Mouse (Mus musculus): ENCODE data around the gene Papln. TPM values are rescaled to one million over a fixed set of nuclear protein-coding genes. Genes with fewer than 3 reads are reported as not detected.

The Papln gene
- polyA plus RNA-seq, 1 experiment from 2014 or later, result 1.4 TPM

GRCm38 (mm10) chr12:83790749-83791148, 27.3 kb downstream of the Papln start:
- ATAC-seq (ENCODE audit: insufficient number of reproducible peaks, insufficient read depth, low FRiP score, low read depth), result no peak
- Histone ChIP-seq H3K27ac (ENCODE audit: low read length) (no peak overlapping the region), H3K4me3 (ENCODE audit: low read depth, low read length) (no peak overlapping the region), H3K4me2 (replicated peaks; ENCODE audit: low read depth, low read length) (no peak overlapping the region), H3K27me3 (ENCODE audit: control insufficient read depth, insufficient read depth, low read length) (no peaks in the 10 kb centered on the region), H3K9ac (replicated peaks; ENCODE audit: low read depth, low read length) (no peak overlapping the region), H3K9me3 (ENCODE audit: control insufficient read depth, low read depth, low read length) (no peaks in the 10 kb centered on the region), H3K4me1 (ENCODE audit: control insufficient read depth, insufficient read depth, low read length) (no peaks in the 10 kb centered on the region), H3K36me3 (ENCODE audit: control insufficient read depth, insufficient read depth, low read length) (peaks cover 14% of the 10 kb centered on the region)
- 68% methylated on average over 4 of the region's 4 CpGs for WGBS

DNA sequence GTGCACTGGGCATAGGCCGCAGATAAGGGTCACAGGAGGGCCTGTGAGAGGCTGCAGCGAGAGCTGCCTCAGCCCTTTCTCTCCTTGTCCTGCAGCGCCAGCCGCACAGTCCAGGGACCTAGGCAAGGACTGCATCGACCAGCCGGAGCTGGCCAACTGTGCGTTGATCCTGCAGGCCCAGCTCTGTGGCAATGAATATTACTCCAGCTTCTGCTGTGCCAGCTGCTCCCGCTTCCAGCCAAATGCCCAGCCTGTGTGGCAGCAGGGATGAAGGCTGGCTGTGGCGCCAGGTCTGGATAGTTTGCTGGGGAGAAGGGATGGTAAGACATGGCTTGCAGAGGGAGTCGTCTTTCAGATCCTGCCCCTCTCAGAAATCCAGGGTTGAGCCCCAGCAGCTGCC, 28.3 kb downstream of the Papln start:
- H3K36me3 ChIP-seq (ENCODE audit: control insufficient read depth, insufficient read depth, low read length), result peaks cover 20% of the 10 kb centered on the region
- H3K4me2 ChIP-seq (replicated peaks; ENCODE audit: low read depth, low read length), result no peak overlapping the region
- no peak overlapping the region for H3K27ac ChIP-seq (ENCODE audit: low read length)
- H3K27me3 ChIP-seq (ENCODE audit: control insufficient read depth, insufficient read depth, low read length), result no peaks in the 10 kb centered on the region
- 93% methylated on average over 10 of the region's 10 CpGs for WGBS
- H3K4me3 ChIP-seq (ENCODE audit: low read depth, low read length), result no peak overlapping the region
- no peaks in the 10 kb centered on the region for H3K9me3 ChIP-seq (ENCODE audit: control insufficient read depth, low read depth, low read length)
- ATAC-seq (ENCODE audit: insufficient number of reproducible peaks, insufficient read depth, low FRiP score, low read depth), result no peak
- H3K4me1 ChIP-seq (ENCODE audit: control insufficient read depth, insufficient read depth, low read length), result no peaks in the 10 kb centered on the region
- H3K9ac ChIP-seq (replicated peaks; ENCODE audit: low read depth, low read length), result no peak overlapping the region

GRCm38 (mm10) chr12:83792706-83793410, 29.4 kb downstream of the Papln start:
- WGBS, result 65% methylated on average over 10 of the region's 10 CpGs
- Histone ChIP-seq H3K27me3 (ENCODE audit: control insufficient read depth, insufficient read depth, low read length) (no peaks in the 10 kb centered on the region), H3K27ac (ENCODE audit: low read length) (no peak overlapping the region), H3K4me2 (replicated peaks; ENCODE audit: low read depth, low read length) (no peak overlapping the region), H3K9ac (replicated peaks; ENCODE audit: low read depth, low read length) (no peak overlapping the region), H3K36me3 (ENCODE audit: control insufficient read depth, insufficient read depth, low read length) (peaks cover 26% of the 10 kb centered on the region), H3K4me3 (ENCODE audit: low read depth, low read length) (no peak overlapping the region), H3K4me1 (ENCODE audit: control insufficient read depth, insufficient read depth, low read length) (no peaks in the 10 kb centered on the region), H3K9me3 (ENCODE audit: control insufficient read depth, low read depth, low read length) (no peaks in the 10 kb centered on the region)
- ATAC-seq (ENCODE audit: insufficient number of reproducible peaks, insufficient read depth, low FRiP score, low read depth), result no peak

- Histone ChIP-seq H3K4me2 (replicated peaks; ENCODE audit: low read depth, low read length) (no peak overlapping the region), H3K4me1 (ENCODE audit: control insufficient read depth, insufficient read depth, low read length) (no peaks in the 10 kb centered on the region), H3K27ac (ENCODE audit: low read length) (no peak overlapping the region), H3K9me3 (ENCODE audit: control insufficient read depth, low read depth, low read length) (no peaks in the 10 kb centered on the region), H3K4me3 (ENCODE audit: low read depth, low read length) (no peak overlapping the region), H3K9ac (replicated peaks; ENCODE audit: low read depth, low read length) (no peak overlapping the region), H3K27me3 (ENCODE audit: control insufficient read depth, insufficient read depth, low read length) (no peaks in the 10 kb centered on the region), H3K36me3 (ENCODE audit: control insufficient read depth, insufficient read depth, low read length) (peaks cover 41% of the 10 kb centered on the region)
- WGBS, result 42% methylated on average over 2 of the region's 2 CpGs
- ATAC-seq (ENCODE audit: insufficient number of reproducible peaks, insufficient read depth, low FRiP score, low read depth), result no peak
Observed at GRCm38 (mm10) chr12:83795051-83795450, 31.6 kb downstream of the Papln start.

DNA sequence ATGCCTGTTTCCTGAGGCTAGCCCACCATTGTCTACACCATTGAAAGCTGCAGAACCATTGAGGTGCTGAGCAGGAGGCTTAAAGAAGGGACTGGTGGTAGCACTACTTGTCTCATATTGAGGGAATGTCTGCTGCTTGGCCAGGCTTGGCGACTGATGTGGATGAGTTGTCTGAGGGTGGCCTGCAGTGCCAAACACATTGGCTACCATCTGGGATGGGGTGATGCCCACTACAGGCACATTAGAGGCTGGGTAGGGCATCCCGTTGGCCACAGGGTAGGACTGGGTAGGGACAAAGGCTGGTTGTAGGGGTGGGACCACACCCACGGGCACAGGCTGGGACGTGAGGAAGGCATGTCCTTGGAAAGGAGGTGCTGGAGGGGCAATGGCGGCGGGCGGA, 32.2 kb downstream of the Papln start:
- Histone ChIP-seq H3K27me3 (ENCODE audit: control insufficient read depth, insufficient read depth, low read length) (no peaks in the 10 kb centered on the region), H3K36me3 (ENCODE audit: control insufficient read depth, insufficient read depth, low read length) (peaks cover 41% of the 10 kb centered on the region), H3K9me3 (ENCODE audit: control insufficient read depth, low read depth, low read length) (no peaks in the 10 kb centered on the region), H3K4me1 (ENCODE audit: control insufficient read depth, insufficient read depth, low read length) (no peaks in the 10 kb centered on the region), H3K27ac (ENCODE audit: low read length) (0 out of 2 replicates have a peak overlapping the region, but pooled peaks have one; percentile 21), H3K4me3 (ENCODE audit: low read depth, low read length) (no peak overlapping the region), H3K4me2 (replicated peaks; ENCODE audit: low read depth, low read length) (no peak overlapping the region), H3K9ac (replicated peaks; ENCODE audit: low read depth, low read length) (no peak overlapping the region)
- no peak for ATAC-seq (ENCODE audit: insufficient number of reproducible peaks, insufficient read depth, low FRiP score, low read depth)
- WGBS, result 84% methylated on average over 7 of the region's 7 CpGs

DNA sequence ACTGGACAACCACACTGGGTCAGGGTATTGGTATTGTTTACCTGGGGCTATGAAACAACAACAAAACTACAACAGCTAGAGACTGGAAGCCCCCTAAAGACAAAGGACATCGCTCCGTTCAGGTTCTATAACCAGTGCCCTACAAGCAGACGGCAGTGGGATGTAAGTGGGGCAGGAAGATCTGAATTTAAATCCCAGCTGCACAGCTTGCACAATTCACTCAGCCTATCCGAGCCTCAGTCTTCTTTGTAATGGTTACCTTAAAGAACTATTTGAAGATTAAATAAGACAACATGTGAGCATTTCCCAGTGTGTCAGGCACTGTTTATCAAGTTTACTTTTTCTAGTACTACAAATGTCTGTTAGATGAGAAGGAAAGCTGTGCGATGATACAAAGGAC, 34.9 kb downstream of the Papln start:
- WGBS, result 96% methylated on average over 5 of the region's 5 CpGs
- Histone ChIP-seq H3K27ac (ENCODE audit: low read length) (no peak overlapping the region), H3K4me1 (ENCODE audit: control insufficient read depth, insufficient read depth, low read length) (no peaks in the 10 kb centered on the region), H3K9me3 (ENCODE audit: control insufficient read depth, low read depth, low read length) (no peaks in the 10 kb centered on the region), H3K4me3 (ENCODE audit: low read depth, low read length) (no peak overlapping the region), H3K4me2 (replicated peaks; ENCODE audit: low read depth, low read length) (no peak overlapping the region), H3K27me3 (ENCODE audit: control insufficient read depth, insufficient read depth, low read length) (no peaks in the 10 kb centered on the region), H3K36me3 (ENCODE audit: control insufficient read depth, insufficient read depth, low read length) (peaks cover 35% of the 10 kb centered on the region), H3K9ac (replicated peaks; ENCODE audit: low read depth, low read length) (no peak overlapping the region)
- no peak for ATAC-seq (ENCODE audit: insufficient number of reproducible peaks, insufficient read depth, low FRiP score, low read depth)

GRCm38 (mm10) chr12:83800943-83801342, 37.5 kb downstream of the Papln start:
- Histone ChIP-seq H3K36me3 (ENCODE audit: control insufficient read depth, insufficient read depth, low read length) (peaks cover 46% of the 10 kb centered on the region), H3K4me3 (ENCODE audit: low read depth, low read length) (no peak overlapping the region), H3K9ac (replicated peaks; ENCODE audit: low read depth, low read length) (no peak overlapping the region), H3K27me3 (ENCODE audit: control insufficient read depth, insufficient read depth, low read length) (no peaks in the 10 kb centered on the region), H3K9me3 (ENCODE audit: control insufficient read depth, low read depth, low read length) (no peaks in the 10 kb centered on the region; the same call in 1 of the 2 replicates), H3K27ac (ENCODE audit: low read length) (no peak overlapping the region), H3K4me1 (ENCODE audit: control insufficient read depth, insufficient read depth, low read length) (no peaks in the 10 kb centered on the region), H3K4me2 (replicated peaks; ENCODE audit: low read depth, low read length) (no peak overlapping the region)
- 65% methylated on average over 9 of the region's 9 CpGs for WGBS
- ATAC-seq (ENCODE audit: insufficient number of reproducible peaks, insufficient read depth, low FRiP score, low read depth), result no peak

DNA sequence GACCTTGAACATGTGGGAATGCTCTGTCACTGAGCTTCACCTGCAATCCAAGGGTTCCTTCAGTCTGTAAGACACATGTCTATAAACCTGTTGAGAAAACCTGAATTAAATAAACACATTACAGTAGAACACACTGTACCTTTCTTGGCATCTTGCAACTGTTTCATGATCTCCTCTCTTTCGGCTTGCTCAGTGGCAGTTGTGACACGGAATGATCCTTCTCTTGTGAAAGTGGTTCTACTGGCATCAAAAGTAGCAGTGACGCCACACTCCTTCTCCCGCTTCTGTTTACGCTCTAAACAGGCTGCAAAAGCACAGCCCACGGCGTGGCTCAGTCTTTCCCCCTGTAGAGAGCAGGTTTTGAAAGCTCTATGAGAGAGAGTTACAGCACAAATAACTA, 40.2 kb downstream of the Papln start:
- Histone ChIP-seq H3K27me3 (ENCODE audit: control insufficient read depth, insufficient read depth, low read length) (no peaks in the 10 kb centered on the region), H3K4me1 (ENCODE audit: control insufficient read depth, insufficient read depth, low read length) (no peaks in the 10 kb centered on the region), H3K9ac (replicated peaks; ENCODE audit: low read depth, low read length) (no peak overlapping the region), H3K27ac (ENCODE audit: low read length) (no peak overlapping the region), H3K9me3 (ENCODE audit: control insufficient read depth, low read depth, low read length) (no peaks in the 10 kb centered on the region; the same call in 1 of the 2 replicates), H3K4me2 (replicated peaks; ENCODE audit: low read depth, low read length) (no peak overlapping the region), H3K4me3 (ENCODE audit: low read depth, low read length) (no peak overlapping the region), H3K36me3 (ENCODE audit: control insufficient read depth, insufficient read depth, low read length) (peaks cover 53% of the 10 kb centered on the region)
- no peak for ATAC-seq (ENCODE audit: insufficient number of reproducible peaks, insufficient read depth, low FRiP score, low read depth)
- 95% methylated on average over 7 of the region's 7 CpGs for WGBS

DNA sequence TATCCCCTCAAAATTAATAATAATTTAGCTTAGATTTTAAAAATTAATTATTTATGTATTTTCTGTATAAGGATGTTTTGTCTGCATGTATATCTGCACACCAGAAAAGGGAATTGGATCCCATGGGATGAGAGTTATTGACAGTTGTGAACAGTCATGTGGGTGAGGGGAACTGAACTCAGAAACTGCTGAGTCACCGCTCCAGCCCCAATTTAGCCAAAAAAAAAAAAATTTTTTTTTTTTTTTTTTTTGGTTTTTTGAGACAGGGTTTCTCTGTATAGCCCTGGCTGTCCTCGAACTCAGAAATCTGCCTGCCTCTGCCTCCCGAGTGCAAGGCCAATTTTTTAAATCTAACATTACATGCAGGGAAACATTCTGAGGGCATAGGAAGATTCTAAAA, 48.5 kb downstream of the Papln start:
- 94% methylated on average over 3 of the region's 3 CpGs for WGBS
- H3K4me3 ChIP-seq (ENCODE audit: low read depth, low read length), result no peak overlapping the region

More for the DNA sequence above, 48.5 kb downstream of the Papln start:
- peaks cover 18% of the 10 kb centered on the region; the same call in 1 of the 2 replicates for H3K36me3 ChIP-seq (ENCODE audit: control insufficient read depth, insufficient read depth, low read length)
- no peaks in the 10 kb centered on the region for H3K27me3 ChIP-seq (ENCODE audit: control insufficient read depth, insufficient read depth, low read length)
- ATAC-seq (ENCODE audit: insufficient number of reproducible peaks, insufficient read depth, low FRiP score, low read depth), result no peak
- H3K27ac ChIP-seq (ENCODE audit: low read length), result no peak overlapping the region
- H3K4me1 ChIP-seq (ENCODE audit: control insufficient read depth, insufficient read depth, low read length), result no peaks in the 10 kb centered on the region
- no peaks in the 10 kb centered on the region for H3K9me3 ChIP-seq (ENCODE audit: control insufficient read depth, low read depth, low read length)
- H3K4me2 ChIP-seq (replicated peaks; ENCODE audit: low read depth, low read length), result no peak overlapping the region
- no peak overlapping the region for H3K9ac ChIP-seq (replicated peaks; ENCODE audit: low read depth, low read length)
